Mouse (Mus musculus) embryonic facial prominence, embryonic 13.5 days (tissue): Measurements from ENCODE around the gene Myl9. TPM values are rescaled to one million over a fixed set of nuclear protein-coding genes. Genes with fewer than 3 reads are reported as not detected.
"Not testable (repeated sequence)": the region's sequence is repeated elsewhere in the genome, so short reads cannot be mapped to it uniquely, and the experiment has no call there.

Experiments used
- ATAC-seq: fragments of 200-750 bp; cut with Nextera tagmentation; 2 replicates; pipeline ENCODE4 v1.8.0; 2017; ENCODE audit warnings: low read depth; ENCODE audit not compliant: insufficient number of reproducible peaks, insufficient read depth, low FRiP score, low TSS enrichment
- H3K27ac ChIP-seq: fragments of 300-500 bp; sonication (generic); 2 replicates; pipeline ENCODE4 v1.5.1; 2015; ENCODE audit warnings: moderate library complexity, mild to moderate bottlenecking, inconsistent platforms
- H3K27me3 ChIP-seq: fragments of 300-500 bp; sonication (generic); 2 replicates; pipeline ENCODE4 v1.6.1; 2015; ENCODE audit warnings: mild to moderate bottlenecking, inconsistent platforms
- H3K36me3 ChIP-seq: fragments of 300-500 bp; sonication (generic); 2 replicates; pipeline ENCODE4 v1.6.1; 2015; ENCODE audit warnings: mild to moderate bottlenecking, inconsistent platforms
- H3K4me1 ChIP-seq: fragments of 300-500 bp; sonication (generic); 2 replicates; pipeline ENCODE4 v1.6.1; 2015; ENCODE audit warnings: inconsistent platforms
- H3K4me2 ChIP-seq: fragments of 300-500 bp; sonication (generic); 2 replicates; pipeline ENCODE4 v1.6.1; 2015; ENCODE audit warnings: moderate library complexity, mild to moderate bottlenecking, inconsistent platforms
- H3K4me3 ChIP-seq: fragments of 300-500 bp; sonication (generic); 2 replicates; pipeline ENCODE4 v1.5.1; 2015; ENCODE audit warnings: mild to moderate bottlenecking, inconsistent platforms
- H3K9ac ChIP-seq: fragments of 300-500 bp; sonication (generic); 2 replicates; pipeline ENCODE4 v1.6.1; 2015; ENCODE audit warnings: mild to moderate bottlenecking, inconsistent platforms
- H3K9me3 ChIP-seq: fragments of 300-500 bp; sonication (generic); 2 replicates; pipeline ENCODE4 v1.6.1; 2016; ENCODE audit warnings: inconsistent platforms
- WGBS: fragments of 180-500 bp; shearing (Covaris S2); methylation state at CpG from one replicate; pipeline ENCODE4 v1.1.7; 2015; ENCODE audit warnings: mixed read lengths; 5-methylcytosine and 5-hydroxymethylcytosine counted together
- polyA plus RNA-seq: library from polyadenylated mRNA; unstranded; fragments of >200 nt; fragmentation: Nextera tagmentation; extraction: Ambion mirVana; gene quantifications from 2 replicates; pipeline ENCODE4 v1.2.1, GENCODE M21; 2015

Gene Myl9
- polyA plus RNA-seq, 1 experiment from 2014 or later = 197 TPM

DNA sequence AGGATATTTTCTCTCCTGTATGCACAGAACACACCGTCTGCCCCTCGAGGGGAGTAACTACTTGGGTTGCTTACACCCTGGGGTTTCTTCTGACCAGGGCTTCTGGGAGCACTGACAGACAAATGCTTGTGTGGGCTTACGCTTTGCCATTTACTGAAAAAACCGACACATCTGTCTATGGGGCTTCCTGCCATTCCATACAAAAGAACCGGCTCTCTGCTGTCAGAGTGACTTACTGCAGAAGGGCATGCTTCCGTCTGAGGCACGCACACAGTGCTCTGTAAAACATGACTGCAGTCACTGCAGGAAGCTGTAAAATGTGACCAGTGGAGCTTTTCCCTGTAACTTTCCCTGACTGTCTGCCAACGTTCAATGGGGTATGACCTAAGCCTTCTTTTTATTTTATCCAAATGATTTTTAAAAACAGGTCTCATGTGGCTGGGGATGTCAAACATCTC is 39.2 kb downstream of the Myl9 start:
- WGBS = 14% methylated on average over 8 of the region's 8 CpGs
- no peak for ATAC-seq
- H3K4me3 ChIP-seq = no peak overlapping the region
- 0 out of 2 replicates have a peak overlapping the region, but pooled peaks have one; percentile 46 for H3K9ac ChIP-seq
- peaks cover 19% of the 10 kb centered on the region for H3K4me1 ChIP-seq
- H3K27me3 ChIP-seq = no peaks in the 10 kb centered on the region
- no peaks in the 10 kb centered on the region for H3K9me3 ChIP-seq
- peak overlapping the region; percentile 12; the same call in 1 of the 2 replicates for H3K27ac ChIP-seq
- H3K36me3 ChIP-seq = no peaks in the 10 kb centered on the region
- H3K4me2 ChIP-seq = no peak overlapping the region

DNA sequence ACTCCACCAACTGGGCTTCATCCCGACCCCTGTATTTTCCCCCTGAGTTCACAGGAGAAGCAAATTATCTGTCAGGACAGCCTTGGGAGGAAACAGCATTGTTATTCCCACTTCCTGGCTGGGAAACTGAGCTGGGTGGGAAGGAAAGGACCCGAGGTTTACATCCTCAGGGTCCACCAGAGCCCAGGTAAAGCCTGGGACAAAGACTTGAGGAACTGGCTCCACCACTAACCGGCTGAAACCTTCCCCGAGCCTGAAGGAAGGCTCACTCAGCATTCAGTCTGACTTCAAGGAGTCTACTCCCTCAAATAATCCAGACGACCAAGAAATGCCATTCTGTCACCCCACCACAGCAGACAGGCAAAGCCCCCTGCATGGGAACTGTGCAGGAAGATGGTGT is 39.7 kb downstream of the Myl9 start:
- WGBS = 18% methylated on average over 5 of the region's 5 CpGs
- peak overlapping the region; percentile 12; the same call in 1 of the 2 replicates for H3K27ac ChIP-seq

DNA sequence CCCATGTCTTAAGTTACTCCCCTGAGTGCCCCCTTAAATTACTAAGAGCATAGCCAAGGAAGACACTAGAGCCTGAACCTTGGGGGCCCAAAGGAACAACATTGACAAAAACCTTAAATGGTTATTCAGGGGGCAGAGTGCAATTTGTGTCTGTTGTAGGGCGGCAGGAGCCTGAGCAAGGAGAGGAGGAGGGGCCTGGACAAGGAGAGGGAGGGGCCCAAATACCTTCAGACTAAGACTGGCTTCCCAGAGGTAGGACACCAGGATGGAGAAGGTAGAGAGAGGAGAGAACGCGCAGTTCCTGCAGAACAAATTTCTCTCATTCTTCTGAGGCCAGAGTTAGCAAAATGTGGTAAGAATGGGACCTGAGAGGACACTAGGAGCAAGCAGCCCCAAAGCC is 40.2 kb downstream of the Myl9 start:
- H3K9ac ChIP-seq = no peak overlapping the region
- ATAC-seq = no peak
- no peaks in the 10 kb centered on the region for H3K27me3 ChIP-seq
- H3K27ac ChIP-seq = peak overlapping the region; percentile 12; the same call in 1 of the 2 replicates
- 60% methylated on average over 3 of the region's 3 CpGs for WGBS
- no peaks in the 10 kb centered on the region for H3K36me3 ChIP-seq
- H3K4me3 ChIP-seq = no peak overlapping the region
- peaks cover 19% of the 10 kb centered on the region for H3K4me1 ChIP-seq
- no peaks in the 10 kb centered on the region for H3K9me3 ChIP-seq
- H3K4me2 ChIP-seq = no peak overlapping the region

More for the DNA sequence above, 39.7 kb downstream of the Myl9 start:
- peaks cover 19% of the 10 kb centered on the region for H3K4me1 ChIP-seq
- no peak overlapping the region for H3K4me2 ChIP-seq
- no peak overlapping the region for H3K9ac ChIP-seq
- H3K36me3 ChIP-seq = no peaks in the 10 kb centered on the region
- H3K27me3 ChIP-seq = no peaks in the 10 kb centered on the region
- ATAC-seq = no peak
- H3K9me3 ChIP-seq = no peaks in the 10 kb centered on the region
- no peak overlapping the region for H3K4me3 ChIP-seq

DNA sequence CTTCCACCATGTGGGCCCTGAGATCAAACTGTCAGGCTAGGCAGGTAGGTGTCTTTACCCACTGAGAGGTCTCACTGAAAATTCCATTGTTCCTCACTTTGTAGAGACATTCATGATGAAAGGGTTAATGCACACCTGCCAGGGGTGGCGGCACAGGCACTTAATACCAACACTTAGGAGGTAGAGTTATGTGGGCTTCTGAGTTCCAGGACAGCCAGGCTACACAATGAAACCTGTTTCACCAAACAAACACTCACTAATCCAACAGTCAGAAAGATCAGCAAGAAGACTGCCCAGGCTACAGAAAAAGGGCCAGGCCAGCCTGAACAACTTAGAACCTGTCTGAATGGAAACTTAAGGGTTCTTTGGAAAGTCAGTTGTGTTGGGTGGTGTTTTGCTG is 40.9 kb downstream of the Myl9 start:
- WGBS = 68% methylated on average over 1 of the region's 1 CpGs
- Histone ChIP-seq H3K4me1 (peaks cover 19% of the 10 kb centered on the region), H3K36me3 (no peaks in the 10 kb centered on the region), H3K27me3 (no peaks in the 10 kb centered on the region), H3K27ac (no peak overlapping the region), H3K4me3 (no peak overlapping the region), H3K9me3 (no peaks in the 10 kb centered on the region), H3K9ac (no peak overlapping the region), H3K4me2 (no peak overlapping the region)
- no peak for ATAC-seq

DNA sequence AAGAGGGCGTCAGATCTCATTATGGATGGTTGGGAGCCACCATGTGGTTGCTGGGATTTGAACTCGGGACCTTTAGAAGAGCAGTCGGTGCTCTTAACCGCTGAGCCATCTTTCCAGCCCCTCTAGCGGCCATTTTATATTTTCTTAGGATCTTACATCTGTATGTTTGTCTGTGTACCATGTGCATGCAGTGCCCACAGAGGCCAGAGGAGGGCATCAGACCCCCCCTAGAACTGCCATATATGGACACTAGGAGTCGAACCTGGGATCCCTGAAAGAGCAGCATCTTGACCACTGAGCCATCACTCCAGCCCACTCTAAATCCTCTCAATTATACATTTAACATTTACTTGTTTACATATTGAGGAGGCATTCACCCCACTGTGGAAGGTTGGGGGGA is 49.9 kb downstream of the Myl9 start:
- not testable (repeated sequence) for H3K27me3 ChIP-seq, H3K4me1 ChIP-seq, H3K9me3 ChIP-seq, H3K27ac ChIP-seq, H3K4me3 ChIP-seq, H3K4me2 ChIP-seq, ATAC-seq, H3K9ac ChIP-seq
- H3K36me3 ChIP-seq = peaks cover 11% of the 10 kb centered on the region
- WGBS = 92% methylated on average over 6 of the region's 6 CpGs

Other genes with a start within 250 kb of the Myl9 start
- 35.3 and 38.9 TPM in 2 replicates for gene Aar2, start 227.8 kb upstream of the Myl9 start, polyA plus RNA-seq
- gene Dlgap4, start 161.7 kb upstream of the Myl9 start, polyA plus RNA-seq = 89.7 and 98.3 TPM in 2 replicates
- gene Tgif2, start 64.6 kb downstream of the Myl9 start, polyA plus RNA-seq = 69.6 and 72.6 TPM in 2 replicates
- 13.5 and 14.6 TPM in 2 replicates for gene 4930518I15Rik, start 82.5 kb downstream of the Myl9 start, polyA plus RNA-seq
- gene Rab5if, start 87.7 kb downstream of the Myl9 start, polyA plus RNA-seq = 158 and 164 TPM in 2 replicates
- 0.38 and 0.62 TPM in 2 replicates for gene Sla2, start 111.8 kb downstream of the Myl9 start, polyA plus RNA-seq
- gene Ndrg3, start 216.6 kb downstream of the Myl9 start, polyA plus RNA-seq = 51.0 and 55.6 TPM in 2 replicates
- gene Dsn1, start 231.7 kb downstream of the Myl9 start, polyA plus RNA-seq = 39.4 and 40.1 TPM in 2 replicates